Mouse (Mus musculus): ENCODE measurements at regions not wholly inside any gene's neighbourhood (a gene's known extent, or its start where the extent isn't known, plus 50 kb on each side); places are given as distances from the start of the nearest gene placed in this dataset.

DNA sequence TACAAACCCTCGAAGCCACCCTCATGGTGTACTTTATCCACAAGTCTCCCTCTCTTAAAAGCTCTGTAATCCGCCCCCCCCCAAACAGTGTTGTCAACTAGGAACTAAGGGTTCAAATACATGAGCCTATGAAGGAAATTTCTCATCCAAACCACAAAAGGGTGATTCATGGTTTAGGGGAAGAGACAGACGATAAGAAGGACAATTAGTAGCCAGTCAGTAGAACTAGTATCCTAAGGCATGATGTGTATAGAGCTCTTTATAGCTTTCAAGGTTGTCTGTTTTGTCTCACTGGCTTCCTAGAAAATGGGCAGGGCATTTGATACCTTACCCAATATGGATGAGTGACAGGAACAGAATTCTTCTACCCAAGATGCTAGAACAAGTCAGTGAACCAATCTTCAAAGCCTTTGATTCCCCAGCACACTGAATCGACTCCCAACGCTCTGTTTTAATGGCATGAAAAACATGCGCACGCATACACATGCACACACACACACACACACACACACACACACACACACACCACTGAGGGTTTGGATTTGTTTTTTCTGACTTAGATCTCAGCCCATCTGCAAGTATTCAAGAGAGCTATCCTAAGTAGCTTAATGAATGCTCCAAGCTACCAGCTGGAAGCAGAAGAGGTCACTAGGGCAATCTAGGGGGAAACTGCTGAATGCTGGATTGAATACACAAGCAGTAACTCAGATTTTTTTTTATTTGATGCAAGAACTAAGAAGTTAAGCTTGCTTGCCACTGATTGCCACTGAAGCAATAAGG is 236.6 kb upstream of the Sox9 start:
- TF ChIP-seq CTCF (IDR thresholded peaks at IDR 0.05; ENCODE audit: insufficient read depth, low read depth, low read length), result no peak
- TF ChIP-seq POLR2A (IDR thresholded peaks at IDR 0.05; ENCODE audit: insufficient read depth, low read depth, low read length), result no peak
